Mouse (Mus musculus) kidney, adult 2 months (tissue): ENCODE measurements at regions not wholly inside any gene's neighbourhood (a gene's known extent, or its start where the extent isn't known, plus 50 kb on each side); places are given as distances from the start of the nearest gene placed in this dataset.

ENCODE experiments used
- DNase-seq: peaks from one replicate; pipeline ENCODE4 v3.0.0; 2021
- H3K27ac ChIP-seq: fragments of 200-500 bp; 2 replicates; pipeline ENCODE4 v1.5.1; 2012; ENCODE audit warnings: low read depth, low read length, control low read depth, inconsistent platforms; ENCODE audit not compliant: insufficient read depth
- H3K27me3 ChIP-seq: fragments of 200-500 bp; replicated peaks from 2 replicates; pipeline ENCODE4 v1.6.1; 2012; ENCODE audit warnings: mild to moderate bottlenecking, moderate library complexity, low read length, inconsistent platforms; ENCODE audit not compliant: control insufficient read depth, insufficient read depth
- H3K36me3 ChIP-seq: fragments of 200-500 bp; 2 replicates; pipeline ENCODE4 v1.6.1; 2012; ENCODE audit warnings: mild to moderate bottlenecking, moderate library complexity, low read length, inconsistent platforms; ENCODE audit not compliant: control insufficient read depth, insufficient read depth
- H3K4me1 ChIP-seq: fragments of 200-500 bp; 2 replicates; pipeline ENCODE4 v1.6.1; 2011; ENCODE audit warnings: low read length; ENCODE audit not compliant: control insufficient read depth, insufficient read depth
- H3K4me3 ChIP-seq: fragments of 200-500 bp; 2 replicates; pipeline ENCODE4 v1.5.1; 2011; ENCODE audit warnings: mild to moderate bottlenecking, low read depth, low read length, control low read depth; ENCODE audit not compliant: insufficient read depth
- CTCF ChIP-seq: fragments of 200-500 bp; conservative IDR thresholded peaks from 2 replicates; pipeline ENCODE4 v1.5.1; 2011; ENCODE audit warnings: low read depth, mild to moderate bottlenecking, control low read depth, low read length, moderate library complexity, mixed read lengths; ENCODE audit not compliant: insufficient read depth, insufficient read length
- POLR2A ChIP-seq: fragments of 200-500 bp; IDR thresholded peaks from one replicate; pipeline ENCODE4 v1.6.1; 2011; ENCODE audit warnings: low read depth, low read length, control low read depth
- WGBS: fragments of 180-500 bp; shearing (Covaris S2); methylation state at CpG from one replicate; pipeline ENCODE4 v1.1.7; 2018; 5-methylcytosine and 5-hydroxymethylcytosine counted together

GRCm38 (mm10) chr2:159621261-159621660 lies 712.7 kb downstream of the Gm826 start:
- no peak for TF ChIP-seq CTCF
- TF ChIP-seq POLR2A = no peak
- Histone ChIP-seq H3K36me3 (no peaks in the 10 kb centered on the region), H3K4me1 (no peaks in the 10 kb centered on the region), H3K27me3 (no peaks in the 10 kb centered on the region), H3K27ac (no peak overlapping the region), H3K4me3 (no peak overlapping the region)
- DNase-seq = no peak
- 89% methylated on average over 6 of the region's 6 CpGs for WGBS

- Histone ChIP-seq H3K4me1 (no peaks in the 10 kb centered on the region), H3K36me3 (no peaks in the 10 kb centered on the region), H3K27ac (no peak overlapping the region), H3K27me3 (no peaks in the 10 kb centered on the region), H3K4me3 (no peak overlapping the region)
- TF ChIP-seq CTCF = no peak
- no peak for TF ChIP-seq POLR2A
- WGBS = 22% methylated on average over 5 of the region's 5 CpGs
- DNase-seq = no peak
These were observed 711.8 kb downstream of the Gm826 start for GRCm38 (mm10) chr2:159622141-159622669.

GRCm38 (mm10) chr2:159625306-159625705 lies 708.7 kb downstream of the Gm826 start:
- H3K4me3 ChIP-seq = no peak overlapping the region
- H3K27me3 ChIP-seq = no peaks in the 10 kb centered on the region
- no peak for DNase-seq
- TF ChIP-seq POLR2A (no peak), CTCF (no peak)
- H3K4me1 ChIP-seq = no peaks in the 10 kb centered on the region
- no peak overlapping the region for H3K27ac ChIP-seq
- H3K36me3 ChIP-seq = no peaks in the 10 kb centered on the region
- WGBS = 45% methylated on average over 1 of the region's 1 CpGs

GRCm38 (mm10) chr2:159645861-159646260 lies 688.1 kb downstream of the Gm826 start:
- Histone ChIP-seq H3K4me3 (no peak overlapping the region), H3K4me1 (no peaks in the 10 kb centered on the region), H3K36me3 (no peaks in the 10 kb centered on the region), H3K27me3 (no peaks in the 10 kb centered on the region), H3K27ac (no peak overlapping the region)
- 48% methylated on average over 4 of the region's 4 CpGs for WGBS
- peak; percentile 21 for DNase-seq
- TF ChIP-seq POLR2A (no peak), CTCF (no peak; the same call in 1 of the 2 replicates)

- Histone ChIP-seq H3K4me3 (no peak overlapping the region), H3K36me3 (no peaks in the 10 kb centered on the region), H3K27ac (no peak overlapping the region), H3K27me3 (no peaks in the 10 kb centered on the region), H3K4me1 (no peaks in the 10 kb centered on the region)
- 39% methylated on average over 2 of the region's 2 CpGs for WGBS
- peak; percentile 4 for DNase-seq
- no peak for TF ChIP-seq CTCF
- no peak for TF ChIP-seq POLR2A
These were observed 687.4 kb downstream of the Gm826 start for GRCm38 (mm10) chr2:159646595-159646994.

GRCm38 (mm10) chr2:159652243-159652642 lies 681.7 kb downstream of the Gm826 start:
- WGBS = 62% methylated on average over 3 of the region's 3 CpGs
- TF ChIP-seq POLR2A = no peak
- no peak for TF ChIP-seq CTCF

GRCm38 (mm10) chr2:159676845-159677244 lies 657.1 kb downstream of the Gm826 start:
- TF ChIP-seq POLR2A (no peak), CTCF (no peak)
- no peak for DNase-seq
- Histone ChIP-seq H3K27me3 (no peaks in the 10 kb centered on the region), H3K4me1 (no peaks in the 10 kb centered on the region), H3K36me3 (no peaks in the 10 kb centered on the region), H3K27ac (no peak overlapping the region), H3K4me3 (no peak overlapping the region)
- WGBS = 25% methylated on average over 3 of the region's 3 CpGs

More at GRCm38 (mm10) chr2:159652243-159652642, 681.7 kb downstream of the Gm826 start:
- no peaks in the 10 kb centered on the region for H3K27me3 ChIP-seq
- DNase-seq = no peak
- no peak overlapping the region for H3K4me3 ChIP-seq
- no peaks in the 10 kb centered on the region for H3K4me1 ChIP-seq
- H3K36me3 ChIP-seq = no peaks in the 10 kb centered on the region
- no peak overlapping the region for H3K27ac ChIP-seq
